Mouse (Mus musculus) lung, adult 2 months (tissue): ENCODE measurements around the gene Actrt2.

Source experiments
- CTCF ChIP-seq: fragments of 200-500 bp; IDR thresholded peaks from 2 replicates; pipeline ENCODE4 v1.5.1; 2011; ENCODE audit warnings: mild to moderate bottlenecking, low read length, control low read depth; ENCODE audit not compliant: insufficient read depth
- POLR2A ChIP-seq: fragments of 200-500 bp; IDR thresholded peaks from 2 replicates; pipeline ENCODE4 v1.6.1; 2011; ENCODE audit warnings: low read depth, mild to moderate bottlenecking, control low read depth, low read length, borderline replicate concordance; ENCODE audit errors: extremely low read depth

DNA sequence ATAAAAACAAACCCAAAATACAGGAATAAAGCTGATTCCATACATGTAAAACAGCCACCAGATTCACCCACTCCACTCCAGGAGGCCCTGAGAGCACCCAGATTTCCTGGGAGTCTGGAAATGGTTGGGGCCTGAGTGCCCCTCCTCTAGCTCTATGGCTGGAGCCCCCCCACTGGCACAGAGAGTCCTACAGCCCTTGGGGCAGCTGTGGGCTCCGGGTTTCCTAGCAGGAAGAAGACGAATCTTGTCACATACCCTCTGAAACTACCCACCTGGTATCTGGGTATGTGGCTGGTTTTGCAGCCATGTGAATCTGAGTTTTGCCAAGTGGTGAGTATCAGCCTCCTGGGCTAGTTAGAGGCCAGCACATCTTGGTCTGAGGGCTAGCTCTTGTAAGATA, 41.1 kb upstream of the Actrt2 start:
- TF ChIP-seq POLR2A (no peak), CTCF (no peak)
